Mouse (Mus musculus): ENCODE results near the gene Glyctk.
A peak's percentile ranks its signal among the peaks of the same experiment; 100 is the strongest.

The Glyctk gene

DNA sequence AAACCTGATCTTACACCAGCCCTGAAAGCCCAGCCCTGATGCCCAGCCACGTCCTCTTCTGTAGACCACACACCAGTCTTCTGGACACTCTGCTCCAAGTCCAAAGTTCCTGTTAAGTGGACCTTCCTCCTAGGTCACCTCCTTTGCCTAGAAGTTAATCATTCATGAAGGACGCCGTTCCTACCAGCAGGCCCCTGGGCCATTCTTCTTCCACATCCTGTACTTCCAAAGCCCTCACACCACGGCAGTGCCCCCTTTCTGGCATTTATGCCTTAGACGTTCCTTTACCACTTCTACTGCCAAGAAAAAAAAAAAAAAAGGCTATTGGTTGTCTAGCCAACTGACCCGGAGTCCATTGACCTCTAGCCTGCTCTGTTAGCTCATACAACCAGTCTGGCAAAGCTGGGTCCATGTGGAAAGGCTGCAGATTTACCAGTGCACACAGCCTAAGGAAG is at the start of gene Glyctk:
Gene Glyctk (minus strand): TSS at position 102 of the 455 bp plus-strand sequence.
- no peak for ATAC-seq (ENCODE audit: low TSS enrichment)

- no peak for ATAC-seq (ENCODE audit: low TSS enrichment)
Measured at GRCm38 (mm10) chr9:106206515-106206914, 48.6 kb upstream of the Glyctk start.

DNA sequence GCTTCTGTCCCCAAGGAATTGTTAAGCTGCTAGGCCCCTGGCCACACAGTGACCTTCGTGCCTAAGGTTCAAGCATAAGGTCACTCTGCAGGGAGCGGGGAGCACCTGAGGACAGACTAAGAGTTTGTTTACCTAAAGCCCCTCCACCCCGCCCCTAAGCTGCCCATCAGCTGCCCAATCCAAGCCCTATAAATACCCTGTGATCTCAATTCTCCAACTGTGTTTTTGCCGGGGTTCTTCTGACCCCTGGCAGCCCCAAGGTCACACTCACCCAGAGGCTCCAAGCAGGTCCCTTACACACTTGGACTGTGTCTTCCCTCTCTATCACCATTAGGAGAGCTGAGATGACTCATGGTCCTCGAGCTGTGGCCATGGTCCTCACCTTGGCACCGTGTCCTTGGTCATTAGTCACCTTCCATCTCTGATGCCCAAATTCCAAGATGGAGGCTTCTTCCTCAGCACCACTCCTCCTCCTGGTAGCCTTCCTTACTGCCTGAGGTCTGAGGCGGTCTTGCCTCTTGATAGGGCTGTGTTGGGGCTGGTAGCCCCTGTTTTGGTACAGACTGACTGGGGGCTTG is 47.9 kb upstream of the Glyctk start:
- no peak for ATAC-seq (ENCODE audit: low TSS enrichment)

DNA sequence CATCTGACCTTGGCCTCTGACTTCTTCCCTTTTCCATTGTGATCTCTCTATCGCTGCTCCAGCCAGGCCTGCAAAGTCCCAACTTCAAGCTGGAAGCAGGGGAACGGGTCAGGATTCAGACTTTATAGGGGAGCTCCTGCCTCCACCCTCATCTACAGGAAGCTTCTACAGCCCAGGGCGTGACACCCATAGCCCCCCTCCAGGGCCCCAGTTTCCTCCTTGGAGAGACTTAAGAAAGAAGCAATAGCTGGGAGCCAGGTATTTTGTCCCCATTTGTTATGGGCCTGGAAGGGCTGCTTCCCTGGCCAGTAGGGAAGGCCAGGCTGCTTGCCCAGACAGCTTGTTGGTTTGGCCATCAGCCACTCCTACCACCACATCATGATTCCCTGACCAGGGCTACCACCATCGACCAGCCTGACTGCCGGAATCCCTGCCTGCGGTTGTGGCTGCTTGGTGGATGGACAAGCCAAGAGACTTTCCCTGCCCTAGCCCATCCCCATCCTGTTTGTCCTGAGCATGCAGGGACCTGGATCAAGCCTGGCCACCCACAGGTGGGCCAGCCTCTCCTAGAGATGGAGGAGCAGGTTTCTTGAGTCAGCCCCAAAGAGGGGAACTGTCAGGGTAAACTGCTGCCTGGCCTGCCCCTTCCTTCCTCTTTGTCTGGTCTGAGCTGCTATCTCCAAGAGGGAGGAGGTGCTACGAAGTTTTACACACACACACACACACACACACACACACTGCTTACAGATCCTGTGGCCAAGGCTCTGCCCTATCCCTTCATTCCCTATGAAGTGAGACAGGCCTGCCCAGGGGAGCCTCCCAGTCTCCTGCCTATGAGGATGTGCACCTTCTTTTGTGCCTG is 46.3 kb upstream of the Glyctk start:
- ATAC-seq (ENCODE audit: low TSS enrichment) = no peak

- peak; percentile 58 for ATAC-seq (ENCODE audit: low TSS enrichment)
Measured at GRCm38 (mm10) chr9:106202819-106203636, 45.1 kb upstream of the Glyctk start, which contains the start of gene Twf2. Gene Twf2 (plus strand): TSS chr9:106203108.

- ATAC-seq (ENCODE audit: low TSS enrichment) = no peak
Measured at GRCm38 (mm10) chr9:106201895-106202294, 44.0 kb upstream of the Glyctk start.

- no peak for ATAC-seq (ENCODE audit: low TSS enrichment)
Measured at GRCm38 (mm10) chr9:106199535-106200272, 41.8 kb upstream of the Glyctk start, which contains the start of gene Ppm1m. Gene Ppm1m (minus strand): TSS chr9:106199746.

- ATAC-seq (ENCODE audit: low TSS enrichment) = no peak
Measured at GRCm38 (mm10) chr9:106198962-106199458, 41.1 kb upstream of the Glyctk start.

DNA sequence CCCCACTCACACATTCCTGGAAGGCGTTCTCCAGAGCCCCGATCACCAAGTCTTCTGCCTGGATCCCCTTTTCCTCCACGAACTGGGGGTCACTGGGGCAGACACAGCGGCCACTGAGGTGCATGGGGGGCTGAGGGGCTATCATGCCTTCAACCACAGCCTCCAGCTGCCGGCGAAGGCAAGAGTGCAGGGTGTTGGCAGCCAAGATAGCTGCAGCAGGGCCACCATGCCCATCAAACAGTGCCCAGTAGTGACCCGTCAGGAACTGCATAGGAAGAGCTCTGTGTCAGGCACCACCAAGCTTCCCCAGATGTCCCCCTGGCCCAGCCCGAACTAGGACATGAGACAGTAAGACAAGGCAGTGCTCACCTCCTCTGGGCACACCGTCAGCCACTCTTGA is 39.8 kb upstream of the Glyctk start:
- no peak for ATAC-seq (ENCODE audit: low TSS enrichment)

DNA sequence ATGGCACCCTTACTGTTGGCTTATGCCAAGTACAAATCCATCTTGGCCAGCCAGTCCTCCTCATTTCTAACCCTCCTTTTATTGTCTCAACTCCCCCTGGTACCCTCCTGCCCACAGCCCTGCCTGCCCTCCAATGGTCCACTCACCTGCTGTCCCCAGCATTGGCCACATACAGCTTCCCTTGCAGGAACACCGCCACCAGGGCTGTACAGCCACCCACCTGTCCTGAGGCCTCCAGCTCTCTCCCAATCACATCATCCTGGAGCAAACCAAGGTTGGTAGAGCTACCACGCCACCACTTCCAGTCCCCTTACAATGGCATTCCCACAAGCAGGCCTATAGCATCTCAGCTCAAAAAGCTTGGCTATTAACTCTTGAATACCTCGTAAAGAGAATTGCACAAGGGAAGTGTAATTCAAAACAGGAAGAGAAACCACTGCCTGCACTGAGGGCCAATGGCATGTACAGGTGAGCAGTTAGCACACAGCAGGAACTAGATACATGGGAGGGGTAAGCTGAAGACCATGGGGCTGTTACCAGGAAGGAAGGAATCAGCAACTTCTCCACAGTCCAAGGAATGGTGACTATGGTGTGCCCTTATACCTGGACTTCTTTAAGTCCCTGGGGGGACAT is 39.3 kb upstream of the Glyctk start:
- ATAC-seq (ENCODE audit: low TSS enrichment) = no peak

DNA sequence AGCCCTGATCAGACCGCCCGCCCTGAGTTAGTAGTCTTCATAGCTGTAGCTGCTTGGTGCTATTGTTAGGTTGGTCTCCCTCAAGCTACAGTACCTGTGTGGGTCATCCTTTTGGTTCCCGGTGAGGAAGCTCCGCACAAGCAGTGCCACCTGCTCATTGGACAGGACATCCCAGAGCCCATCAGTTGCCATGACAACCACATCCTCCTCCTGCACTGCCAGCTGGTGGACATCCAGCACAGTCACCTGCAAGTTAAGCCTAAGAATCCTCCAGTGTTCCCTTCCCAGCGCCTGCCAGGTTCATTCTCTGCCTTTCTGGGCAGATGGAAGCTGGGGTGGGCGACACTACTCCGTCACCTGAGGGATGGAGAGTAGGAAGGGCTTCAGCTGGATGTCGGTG is 37.8 kb upstream of the Glyctk start:
- peak; percentile 17 for ATAC-seq (ENCODE audit: low TSS enrichment)

DNA sequence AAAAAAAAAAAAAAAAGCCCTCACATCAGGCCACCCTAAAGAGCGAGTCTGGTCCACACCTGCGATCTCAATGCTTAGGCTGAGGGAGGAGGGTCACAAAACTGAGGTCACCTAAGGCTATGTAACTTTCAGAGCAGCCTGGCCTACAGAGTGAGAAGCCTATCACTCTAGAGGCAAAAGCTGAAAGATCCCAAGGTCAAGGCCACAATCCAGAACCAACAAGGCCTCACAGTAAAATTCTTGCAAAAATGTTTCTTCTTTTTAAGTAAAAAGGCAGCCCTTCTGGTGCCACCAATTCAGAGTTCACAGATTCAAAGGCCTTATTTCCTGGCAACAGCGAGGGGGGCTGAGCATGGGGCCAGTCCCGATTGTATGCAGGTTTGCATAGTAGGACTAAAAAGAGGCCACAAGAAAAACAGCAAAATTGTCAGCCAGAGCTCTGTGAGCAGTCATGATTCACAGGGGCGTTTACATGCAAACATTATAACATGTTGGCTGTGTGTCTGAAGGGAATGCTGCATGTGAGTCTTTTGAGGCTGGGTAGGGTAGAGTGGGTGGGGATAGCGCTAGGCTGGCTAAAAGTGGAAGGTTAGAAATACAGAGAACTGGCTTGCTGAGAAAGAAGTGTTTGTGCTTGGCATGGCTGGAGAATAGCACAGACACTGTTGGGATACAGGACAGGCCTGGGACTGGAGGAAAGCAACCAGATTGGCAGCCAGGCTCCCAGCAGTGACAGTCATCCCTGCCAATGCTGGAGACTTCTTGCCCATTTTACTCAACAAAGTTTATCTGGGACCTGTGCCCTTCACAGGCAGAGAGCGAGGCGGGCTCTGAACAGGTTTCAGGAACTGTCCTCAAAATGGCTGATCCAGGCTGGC is 36.2 kb upstream of the Glyctk start:
- ATAC-seq (ENCODE audit: low TSS enrichment) = peak; percentile 32

DNA sequence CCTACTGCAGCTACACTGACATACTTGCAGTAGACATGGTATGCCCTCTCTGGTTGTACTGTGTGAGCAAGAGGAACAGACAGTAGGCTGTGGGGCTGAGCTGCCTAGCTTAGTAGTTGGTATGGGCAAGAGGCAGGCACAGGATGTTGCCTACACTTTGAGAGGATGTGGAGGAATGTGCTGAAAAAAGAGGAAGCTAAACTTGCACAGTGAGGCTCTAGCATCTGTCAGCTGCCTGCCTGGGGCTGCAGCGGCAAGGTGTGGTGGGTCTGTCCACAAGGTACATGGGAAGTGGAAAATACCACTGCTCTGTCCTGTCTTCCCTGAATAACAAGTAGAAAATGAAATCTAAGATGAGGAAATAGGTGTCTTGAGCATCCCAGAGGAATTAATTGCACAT is 35.1 kb upstream of the Glyctk start:
- peak; percentile 79 for ATAC-seq (ENCODE audit: low TSS enrichment)

- no peak for ATAC-seq (ENCODE audit: low TSS enrichment)
Measured at GRCm38 (mm10) chr9:106192024-106192423, 34.1 kb upstream of the Glyctk start.

DNA sequence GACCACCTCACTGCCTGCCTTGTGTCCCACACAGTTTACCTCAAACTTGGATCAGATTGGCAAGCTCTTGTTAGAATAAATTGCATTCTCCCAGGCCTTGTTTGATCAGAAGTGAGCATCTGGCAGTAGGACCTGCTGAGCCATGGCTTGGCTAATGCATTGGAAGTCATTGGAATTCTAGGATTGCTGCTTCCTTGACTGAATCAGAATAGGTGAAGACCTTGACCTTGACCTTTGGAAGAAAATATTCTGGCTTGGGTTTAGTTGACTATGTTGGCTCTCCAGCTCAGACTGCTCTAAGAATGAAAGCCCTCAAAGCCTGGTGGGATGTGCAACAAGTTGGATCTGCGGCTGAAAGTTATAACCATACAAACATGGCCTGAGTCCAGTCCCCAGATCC is 33.4 kb upstream of the Glyctk start:
- ATAC-seq (ENCODE audit: low TSS enrichment) = no peak

DNA sequence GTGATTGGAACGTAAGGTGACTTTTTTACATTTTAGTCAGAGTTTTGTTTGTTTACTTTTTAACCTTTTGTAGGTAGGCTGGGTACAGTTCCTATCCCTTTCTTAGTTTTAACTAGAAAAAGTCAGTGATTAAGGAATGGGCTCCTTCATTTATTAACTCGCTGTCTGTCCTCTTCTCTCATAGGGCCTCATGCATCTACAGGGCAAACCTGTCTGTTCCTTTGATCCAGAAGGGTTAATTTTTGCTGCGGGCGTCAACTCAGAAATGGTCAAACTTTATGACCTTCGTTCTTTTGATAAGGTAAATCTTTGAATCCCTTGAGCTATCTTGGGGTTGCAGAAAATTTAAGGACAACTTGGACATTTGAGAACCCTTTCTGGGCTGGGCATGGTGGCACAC is 26.1 kb upstream of the Glyctk start:
- no peak for ATAC-seq (ENCODE audit: low TSS enrichment)

GRCm38 (mm10) chr9:106182146-106182545 is 24.2 kb upstream of the Glyctk start:
- ATAC-seq (ENCODE audit: low TSS enrichment) = no peak

- no peak for ATAC-seq (ENCODE audit: low TSS enrichment)
Measured at GRCm38 (mm10) chr9:106179964-106180363, 22.0 kb upstream of the Glyctk start.

DNA sequence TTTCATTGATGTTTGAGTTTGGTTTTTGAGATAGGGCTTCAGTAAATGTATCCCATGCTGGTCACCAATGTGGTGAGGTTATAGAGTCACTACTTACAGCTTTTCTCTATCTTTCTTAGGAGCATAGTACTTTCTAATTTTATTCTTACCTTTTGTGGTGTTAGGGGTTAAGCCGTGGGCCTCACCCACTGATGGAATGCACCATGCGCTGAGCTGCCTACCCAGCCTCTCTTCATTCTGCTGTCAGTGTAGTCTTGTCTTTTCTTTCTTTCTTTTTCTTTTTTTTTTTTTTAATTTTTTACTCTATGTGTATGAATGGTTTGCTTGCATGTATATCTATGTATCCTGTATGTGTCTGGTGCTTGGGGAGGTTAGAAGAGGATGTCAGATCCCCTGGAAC is 21.5 kb upstream of the Glyctk start:
- no peak for ATAC-seq (ENCODE audit: low TSS enrichment)

DNA sequence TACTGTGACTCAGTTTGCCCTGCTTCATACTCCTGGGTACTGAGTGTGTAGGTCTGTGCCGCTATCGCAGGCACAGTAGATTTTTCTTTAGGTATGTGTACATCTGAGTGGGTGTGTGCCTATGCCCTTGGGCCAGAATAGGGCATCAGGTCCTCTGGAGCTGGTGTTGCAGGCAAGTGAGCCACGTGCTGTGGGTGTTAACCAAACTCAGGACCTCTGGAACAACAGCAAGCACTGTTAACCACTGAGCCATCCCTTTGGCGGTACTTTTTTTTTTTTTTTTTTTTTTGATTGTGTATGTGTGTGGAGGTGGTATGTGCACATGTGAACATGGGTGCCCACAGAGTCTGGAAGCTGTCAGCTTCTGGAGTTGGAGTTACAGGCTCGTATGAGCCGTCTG is 19.9 kb upstream of the Glyctk start:
- ATAC-seq (ENCODE audit: low TSS enrichment) = no peak
